Comparison of ENCODE assay signal across 21 mouse cellular contexts in the genomic region with DNA sequence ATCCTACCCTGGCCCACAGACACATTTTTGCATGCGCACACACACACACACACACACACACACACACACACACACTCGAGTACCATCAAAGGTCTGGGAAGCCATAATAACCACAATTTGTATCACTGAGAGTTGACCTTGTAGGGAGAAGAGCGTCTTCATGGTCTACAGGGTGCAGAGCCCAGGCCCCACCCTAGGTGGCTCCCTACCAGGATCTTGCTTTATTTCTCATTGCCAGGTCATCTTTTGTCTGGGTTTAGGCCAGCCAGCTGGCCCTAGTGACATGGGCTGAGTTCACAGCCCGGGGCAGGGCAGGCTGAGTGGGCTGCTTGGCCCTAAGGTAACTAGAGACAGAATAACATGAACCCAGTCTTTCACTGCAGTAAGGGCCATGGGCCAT. TPM values are rescaled to one million over a fixed set of nuclear protein-coding genes. Genes with fewer than 3 reads are reported as not detected.
DNase-seq lines count a peak whose midpoint lies in the region; ATAC-seq and TF ChIP-seq lines count a peak whose summit lies in the region.
"Had no signal": no experiment of that assay in that cellular context is flagged by ENCODE, and none has a peak within 500 bp of the region (broad histone marks: within the 10 kb centered on the region; RNA-seq: fewer than 3 reads in every experiment).

No protein-coding gene starts in this region.

- no peak for ATAC-seq in liver, postnatal 0 days
- ATAC-seq in liver, embryonic 11.5 days (replicated peaks; ENCODE audit: low FRiP score): no peak
- peak; percentile 59; the same call in 1 of the 2 replicates for ATAC-seq in megakaryocyte progenitor cell, adult 5-6 weeks (replicated peaks; ENCODE audit: poor library complexity)
- ATAC-seq: forebrain, embryonic 15.5 days had no signal

- TF ChIP-seq POLR2A in CH12.LX (IDR thresholded peaks at IDR 0.05; ENCODE audit: low read depth, low read length): no peak

- no peak for TF ChIP-seq EP300 in liver, postnatal 0 days (IDR thresholded peaks at IDR 0.05; ENCODE audit: low read depth)
- TF ChIP-seq EP300 in CH12.LX (IDR thresholded peaks at IDR 0.05; ENCODE audit: low read length): no peak

- in situ Hi-C loops in CH12.LX (cut with MboI; ENCODE audit: low pct_ligation_motif_present, low pct_unique_long_range_greater_than_20kb, low sequenced_read_pairs): loop anchor here (10.0 to 25.0 kb wide), 2 partner anchors 59 to 572 kb away; partner anchors contain the start of gene Ajuba

- H3K9ac ChIP-seq in liver, postnatal 0 days (replicated peaks): no peak overlapping the region
- no peak overlapping the region for H3K9ac ChIP-seq in liver, embryonic 11.5 days (ENCODE audit: low read depth, low read length)
- H3K9ac ChIP-seq in CH12.LX (ENCODE audit: insufficient read depth, low read depth): no peak overlapping the region
- H3K9ac ChIP-seq: embryonic facial prominence, embryonic 15.5 days; forebrain, embryonic 15.5 days; heart, embryonic 13.5 days; hindbrain, embryonic 14.5 days had no signal

- H3K4me3 ChIP-seq in gastrocnemius, adult 2 months: no peak overlapping the region
- H3K4me3 ChIP-seq in liver, postnatal 0 days (ENCODE audit: low read depth, low read length): no peak overlapping the region
- H3K4me3 ChIP-seq in liver, embryonic 11.5 days (ENCODE audit: low read depth, low read length): no peak overlapping the region
- no peak overlapping the region for H3K4me3 ChIP-seq in CH12.LX (replicated peaks in 1 of 3; ENCODE audit: low read depth in 2 of 3, low read length in 2 of 3, poor library complexity in 1 of 3)
- no peak overlapping the region for H3K4me3 ChIP-seq in forebrain, embryonic 10.5 days
- H3K4me3 ChIP-seq in heart, embryonic 10.5 days: no peak overlapping the region
- H3K4me3 ChIP-seq: embryonic facial prominence, embryonic 15.5 days; forebrain, embryonic 15.5 days; heart, embryonic 13.5 days had no signal

- dilution Hi-C loops in CH12.LX (cut with MboI; ENCODE audit: extremely low pct_ligation_motif_present, extremely low pct_unique_long_range_greater_than_20kb, low sequenced_read_pairs): no loop called here

- WGBS in liver, postnatal 0 days (ENCODE audit: insufficient replicate concordance): 77% methylated on average over 4 of the region's 4 CpGs
- WGBS in liver, embryonic 11.5 days: 77% methylated on average over 4 of the region's 4 CpGs
- WGBS in forebrain, embryonic 10.5 days: 93% methylated on average over 4 of the region's 4 CpGs
- 84% methylated on average over 4 of the region's 4 CpGs for WGBS in heart, embryonic 10.5 days

- peak; percentile 3; the same call in 1 of the 2 replicates for TF ChIP-seq CTCF in gastrocnemius, adult 2 months (IDR thresholded peaks at IDR 0.05)
- peak; percentile 37 for TF ChIP-seq CTCF in liver, postnatal 0 days (IDR thresholded peaks at IDR 0.05; ENCODE audit: low read depth)
- TF ChIP-seq CTCF in CH12.LX (conservative IDR thresholded peaks at IDR 0.05 in 1 of 2, IDR thresholded peaks at IDR 0.05 in 1 of 2; ENCODE audit: low read depth in 2 of 2, low read length in 2 of 2): peak in 1 of 2 experiments; percentile 35; a peak in 2 of 4 replicates

- no peak overlapping the region for H3K4me2 ChIP-seq in liver, postnatal 0 days (ENCODE audit: low read depth, low read length)
- H3K4me2 ChIP-seq in liver, embryonic 11.5 days: no peak overlapping the region
- no peak overlapping the region for H3K4me2 ChIP-seq in CH12.LX (ENCODE audit: insufficient read depth, low read depth, poor library complexity, severe bottlenecking)
- H3K4me2 ChIP-seq: embryonic facial prominence, embryonic 15.5 days; forebrain, embryonic 15.5 days; heart, embryonic 13.5 days; hindbrain, embryonic 14.5 days had no signal

- intact Hi-C loops in gastrocnemius, adult 2 months (cut with DNase I): no loop called here

- no peak for TF ChIP-seq RAD21 in CH12.LX (IDR thresholded peaks at IDR 0.05; ENCODE audit: low read depth, low read length)

- H3K79me2 ChIP-seq in CH12.LX (replicated peaks; ENCODE audit: control insufficient read depth, extremely low read depth, insufficient read depth, poor library complexity, severe bottlenecking): no peaks in the 10 kb centered on the region

- peaks cover 2% of the 10 kb centered on the region; the same call in 1 of the 2 replicates for H3K36me3 ChIP-seq in liver, postnatal 0 days (replicated peaks; ENCODE audit: insufficient read depth, low read length)
- H3K36me3 ChIP-seq in liver, embryonic 11.5 days (ENCODE audit: control insufficient read depth, insufficient read depth, low read length): peaks cover 19% of the 10 kb centered on the region
- peaks cover 59 to 96% of the 10 kb centered on the region in 2 experiments for H3K36me3 ChIP-seq in CH12.LX (replicated peaks in 1 of 2; ENCODE audit: control insufficient read depth in 1 of 2, insufficient read depth in 1 of 2, low read length in 1 of 2)
- H3K36me3 ChIP-seq in forebrain, embryonic 10.5 days (replicated peaks): peaks cover 97% of the 10 kb centered on the region
- peaks cover 83% of the 10 kb centered on the region for H3K36me3 ChIP-seq in heart, embryonic 10.5 days

- H3K9me3 ChIP-seq in liver, postnatal 0 days (ENCODE audit: low read length): no peaks in the 10 kb centered on the region
- no peaks in the 10 kb centered on the region for H3K9me3 ChIP-seq in liver, embryonic 11.5 days (ENCODE audit: control insufficient read depth, low read length)
- no peaks in the 10 kb centered on the region for H3K9me3 ChIP-seq in CH12.LX (replicated peaks; ENCODE audit: low read length)
- H3K9me3 ChIP-seq in forebrain, embryonic 10.5 days: no peaks in the 10 kb centered on the region
- no peaks in the 10 kb centered on the region for H3K9me3 ChIP-seq in heart, embryonic 10.5 days
- H3K9me3 ChIP-seq: embryonic facial prominence, embryonic 15.5 days; forebrain, embryonic 15.5 days; heart, embryonic 13.5 days had no signal

- no peaks in the 10 kb centered on the region for H3K27me3 ChIP-seq in liver, postnatal 0 days (ENCODE audit: insufficient read depth, low read length)
- no peaks in the 10 kb centered on the region for H3K27me3 ChIP-seq in liver, embryonic 11.5 days (replicated peaks; ENCODE audit: control insufficient read depth, insufficient read depth, low read length)
- no peaks in the 10 kb centered on the region for H3K27me3 ChIP-seq in CH12.LX (replicated peaks)
- H3K27me3 ChIP-seq in forebrain, embryonic 10.5 days (ENCODE audit: poor library complexity, severe bottlenecking): no peaks in the 10 kb centered on the region
- H3K27me3 ChIP-seq in heart, embryonic 10.5 days (ENCODE audit: insufficient read depth, poor library complexity, severe bottlenecking): no peaks in the 10 kb centered on the region
- H3K27me3 ChIP-seq: embryonic facial prominence, embryonic 15.5 days; forebrain, embryonic 15.5 days had no signal

- H3K4me1 ChIP-seq in liver, postnatal 0 days (ENCODE audit: insufficient read depth): no peaks in the 10 kb centered on the region
- no peaks in the 10 kb centered on the region for H3K4me1 ChIP-seq in liver, embryonic 11.5 days (replicated peaks; ENCODE audit: control insufficient read depth, insufficient read depth, low read length)
- H3K4me1 ChIP-seq in CH12.LX (ENCODE audit: control insufficient read depth in 1 of 2, insufficient read depth in 2 of 2): no peaks in the 10 kb centered on the region
- H3K4me1 ChIP-seq in forebrain, embryonic 10.5 days: peaks cover 2% of the 10 kb centered on the region
- H3K4me1 ChIP-seq in heart, embryonic 10.5 days: peaks cover 8% of the 10 kb centered on the region; the same call in 1 of the 2 replicates
- H3K4me1 ChIP-seq: heart, embryonic 13.5 days had no signal

- no peak overlapping the region for H3K27ac ChIP-seq in gastrocnemius, adult 2 months
- no peak overlapping the region for H3K27ac ChIP-seq in liver, postnatal 0 days (ENCODE audit: low read depth)
- no peak overlapping the region for H3K27ac ChIP-seq in liver, embryonic 11.5 days (ENCODE audit: low read depth, low read length)
- no peak overlapping the region for H3K27ac ChIP-seq in CH12.LX (ENCODE audit: insufficient read depth, low read depth)
- H3K27ac ChIP-seq in forebrain, embryonic 10.5 days: no peak overlapping the region
- no peak overlapping the region for H3K27ac ChIP-seq in heart, embryonic 10.5 days
- H3K27ac ChIP-seq: embryonic facial prominence, embryonic 15.5 days; forebrain, embryonic 15.5 days; heart, embryonic 13.5 days; hindbrain, embryonic 14.5 days had no signal

- no peak for DNase-seq in gastrocnemius, adult 2 months
- no peak for DNase-seq in gastrocnemius, adult 8-10 months (ENCODE audit: low spot score in 2 of 2)
- no peak for DNase-seq in liver, postnatal 0 days
- DNase-seq in liver, embryonic 11.5 days (ENCODE audit: low spot score): no peak
- DNase-seq in CH12.LX (ENCODE audit: extremely low read depth): no peak
- DNase-seq in forebrain, embryonic 10.5 days (ENCODE audit: extremely low spot score, low spot score): no peak
- no peak for DNase-seq in heart, embryonic 10.5 days (ENCODE audit: low spot score)
- DNase-seq: adrenal gland, adult 2 months; gastrocnemius, postnatal 14 days; kidney, adult 2 months; lung, postnatal 4 days; spleen, adult 18-20 months had no signal

RNA-seq across cellular contexts. Expression of gene Gm17606, which starts 6.6 kb away (rescaled TPM):
- total RNA-seq in gastrocnemius, adult 2 months (2021): not detected
- not detected for total RNA-seq in gastrocnemius, adult 8-10 months (2022)
- not detected in 2 replicates for polyA plus RNA-seq in liver, postnatal 0 days (2015; fragmentation: Nextera tagmentation; extraction: Ambion mirVana)
- polyA plus RNA-seq in liver, embryonic 11.5 days (2014; fragmentation: Nextera tagmentation; extraction: Ambion mirVana): not detected in 2 replicates
- total RNA-seq in CH12.LX (2012; rRNA removed) (not detected in 2 replicates), CH12.LX (2014; rRNA removed) (not detected in 2 replicates)
- polyA plus RNA-seq in CH12.LX (2012; ENCODE audit: insufficient read length, low read depth): 1.9 and 2.5 TPM in 2 replicates
- not detected in 2 replicates for total RNA-seq in megakaryocyte progenitor cell, adult 5-6 weeks (2015)
- not detected in 2 replicates for total RNA-seq in megakaryocyte progenitor cell, adult 5-6 weeks (2017)
- not detected in 2 replicates for polyA plus RNA-seq in forebrain, embryonic 10.5 days (2016; fragmentation: Nextera tagmentation; extraction: Ambion mirVana)
- not detected in 2 replicates for polyA plus RNA-seq in heart, embryonic 10.5 days (2016; fragmentation: Nextera tagmentation; extraction: Ambion mirVana)
- total RNA-seq: adrenal gland, adult 2 months; gastrocnemius, postnatal 14 days; left cerebral cortex, postnatal 25 days; liver, adult 2 months had no signal
- polyA plus RNA-seq: adrenal gland, adult 2 months; embryonic facial prominence, embryonic 15.5 days; forebrain, embryonic 15.5 days; heart, embryonic 13.5 days; hindbrain, embryonic 14.5 days; kidney, adult 2 months; liver, adult 2 months; neural tube, embryonic 14.5 days; testis, adult 2 months had no signal

RNA-seq across cellular contexts. Expression of gene Cdh24, which starts 7.0 kb away (rescaled TPM):
- under 1 TPM; 0.46 to 0.53 TPM for total RNA-seq in gastrocnemius, adult 2 months (2021)
- under 1 TPM in 2 of 4 experiments, not detected in 2; 0.08 to 0.12 TPM for total RNA-seq in gastrocnemius, adult 8-10 months (2022)
- 0.09 and 0.11 TPM in 2 replicates for polyA plus RNA-seq in liver, postnatal 0 days (2015; fragmentation: Nextera tagmentation; extraction: Ambion mirVana)
- polyA plus RNA-seq in liver, embryonic 11.5 days (2014; fragmentation: Nextera tagmentation; extraction: Ambion mirVana): 1.7 and 1.9 TPM in 2 replicates
- total RNA-seq in CH12.LX (2012; rRNA removed) (1.5 and 1.6 TPM in 2 replicates), CH12.LX (2014; rRNA removed) (1.0 and 1.2 TPM in 2 replicates)
- polyA plus RNA-seq in CH12.LX (2012; ENCODE audit: insufficient read length, low read depth): 4.9 and 5.4 TPM in 2 replicates
- total RNA-seq in megakaryocyte progenitor cell, adult 5-6 weeks (2015): 0.39 and 0.62 TPM in 2 replicates
- total RNA-seq in megakaryocyte progenitor cell, adult 5-6 weeks (2017): 0.71 and 0.92 TPM in 2 replicates
- polyA plus RNA-seq in forebrain, embryonic 10.5 days (2016; fragmentation: Nextera tagmentation; extraction: Ambion mirVana): 4.7 and 5.4 TPM in 2 replicates
- 2.5 and 4.4 TPM in 2 replicates for polyA plus RNA-seq in heart, embryonic 10.5 days (2016; fragmentation: Nextera tagmentation; extraction: Ambion mirVana)

RNA-seq across cellular contexts. Expression of gene Psmb11, which starts 12.9 kb away (rescaled TPM):
- total RNA-seq in gastrocnemius, adult 2 months (2021): not detected
- not detected for total RNA-seq in gastrocnemius, adult 8-10 months (2022)
- polyA plus RNA-seq in liver, postnatal 0 days (2015; fragmentation: Nextera tagmentation; extraction: Ambion mirVana): not detected in 2 replicates
- polyA plus RNA-seq in liver, embryonic 11.5 days (2014; fragmentation: Nextera tagmentation; extraction: Ambion mirVana): not detected in 2 replicates
- total RNA-seq in CH12.LX (2012; rRNA removed) (not detected in 2 replicates), CH12.LX (2014; rRNA removed) (not detected in 2 replicates)
- not detected in 2 replicates for polyA plus RNA-seq in CH12.LX (2012; ENCODE audit: insufficient read length, low read depth)
- total RNA-seq in megakaryocyte progenitor cell, adult 5-6 weeks (2015): not detected in 2 replicates
- total RNA-seq in megakaryocyte progenitor cell, adult 5-6 weeks (2017): 0.04 TPM in 1 of 2 replicates, not detected in the other
- 0.05 and 0.12 TPM in 2 replicates for polyA plus RNA-seq in forebrain, embryonic 10.5 days (2016; fragmentation: Nextera tagmentation; extraction: Ambion mirVana)
- polyA plus RNA-seq in heart, embryonic 10.5 days (2016; fragmentation: Nextera tagmentation; extraction: Ambion mirVana): not detected in 2 replicates
- total RNA-seq: adrenal gland, adult 2 months; gastrocnemius, postnatal 14 days; liver, adult 2 months had no signal
- polyA plus RNA-seq: adrenal gland, adult 2 months; embryonic facial prominence, embryonic 15.5 days; kidney, adult 2 months; liver, adult 2 months had no signal

RNA-seq across cellular contexts. Expression of gene Psmb5, which starts 16.4 kb away (rescaled TPM):
- 100 to 1,000 TPM; 161 to 172 TPM for total RNA-seq in gastrocnemius, adult 2 months (2021)
- total RNA-seq in gastrocnemius, adult 8-10 months (2022): 100 to 1,000 TPM; 183 to 192 (median 187) TPM
- 148 and 157 TPM in 2 replicates for polyA plus RNA-seq in liver, postnatal 0 days (2015; fragmentation: Nextera tagmentation; extraction: Ambion mirVana)
- polyA plus RNA-seq in liver, embryonic 11.5 days (2014; fragmentation: Nextera tagmentation; extraction: Ambion mirVana): 411 and 417 TPM in 2 replicates
- 411 and 418 TPM in 2 replicates for total RNA-seq in CH12.LX (2012; rRNA removed)
- 416 and 455 TPM in 2 replicates for total RNA-seq in CH12.LX (2014; rRNA removed)
- 299 and 371 TPM in 2 replicates for polyA plus RNA-seq in CH12.LX (2012; ENCODE audit: insufficient read length, low read depth)
- total RNA-seq in megakaryocyte progenitor cell, adult 5-6 weeks (2015): 189 and 217 TPM in 2 replicates
- 58.9 and 64.6 TPM in 2 replicates for total RNA-seq in megakaryocyte progenitor cell, adult 5-6 weeks (2017)
- 478 and 497 TPM in 2 replicates for polyA plus RNA-seq in forebrain, embryonic 10.5 days (2016; fragmentation: Nextera tagmentation; extraction: Ambion mirVana)
- polyA plus RNA-seq in heart, embryonic 10.5 days (2016; fragmentation: Nextera tagmentation; extraction: Ambion mirVana): 392 and 455 TPM in 2 replicates

RNA-seq across cellular contexts. Expression of gene 4931414P19Rik, which starts 28.4 kb away (rescaled TPM):
- 1 to 10 TPM; 2.2 to 4.0 TPM for total RNA-seq in gastrocnemius, adult 2 months (2021)
- 1 to 10 TPM; 2.0 to 2.8 (median 2.6) TPM for total RNA-seq in gastrocnemius, adult 8-10 months (2022)
- 1.2 and 1.4 TPM in 2 replicates for polyA plus RNA-seq in liver, postnatal 0 days (2015; fragmentation: Nextera tagmentation; extraction: Ambion mirVana)
- polyA plus RNA-seq in liver, embryonic 11.5 days (2014; fragmentation: Nextera tagmentation; extraction: Ambion mirVana): 5.6 and 5.8 TPM in 2 replicates
- total RNA-seq in CH12.LX (2012; rRNA removed) (2.9 and 3.6 TPM in 2 replicates), CH12.LX (2014; rRNA removed) (1.5 TPM in 2 replicates)
- 2.7 and 3.8 TPM in 2 replicates for polyA plus RNA-seq in CH12.LX (2012; ENCODE audit: insufficient read length, low read depth)
- total RNA-seq in megakaryocyte progenitor cell, adult 5-6 weeks (2015): 6.9 and 14.0 TPM in 2 replicates
- 5.1 TPM in 2 replicates for total RNA-seq in megakaryocyte progenitor cell, adult 5-6 weeks (2017)
- polyA plus RNA-seq in forebrain, embryonic 10.5 days (2016; fragmentation: Nextera tagmentation; extraction: Ambion mirVana): 9.5 and 11.0 TPM in 2 replicates
- 7.7 and 8.3 TPM in 2 replicates for polyA plus RNA-seq in heart, embryonic 10.5 days (2016; fragmentation: Nextera tagmentation; extraction: Ambion mirVana)
